Mouse (Mus musculus) kidney, adult 2 months (tissue): Measurements from ENCODE around the gene Tgif2.

Experiments
- CTCF ChIP-seq: fragments of 200-500 bp; conservative IDR thresholded peaks from 2 replicates; pipeline ENCODE4 v1.5.1; 2011; ENCODE audit warnings: low read depth, mild to moderate bottlenecking, control low read depth, low read length, moderate library complexity, mixed read lengths; ENCODE audit not compliant: insufficient read depth, insufficient read length
- POLR2A ChIP-seq: fragments of 200-500 bp; IDR thresholded peaks from one replicate; pipeline ENCODE4 v1.6.1; 2011; ENCODE audit warnings: low read depth, low read length, control low read depth

DNA sequence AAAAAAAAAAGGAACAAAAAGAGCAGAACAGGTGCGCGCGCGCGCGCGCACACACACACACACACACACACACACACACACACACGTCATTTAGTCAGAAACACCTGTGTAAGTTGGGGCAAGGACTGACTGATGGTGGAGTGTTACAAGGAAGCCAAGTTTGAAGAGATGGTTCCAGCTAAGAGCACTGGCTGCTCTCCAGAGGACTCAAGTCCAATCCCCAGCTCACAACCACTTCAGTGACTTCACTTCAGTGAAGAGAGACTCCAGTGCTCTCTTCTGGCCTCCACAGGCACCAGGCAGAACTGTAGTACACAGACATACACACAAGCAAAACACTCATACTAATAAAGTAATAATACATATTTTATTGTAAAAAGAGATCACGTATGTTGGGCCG lies 29.1 kb upstream of the Tgif2 start:
- TF ChIP-seq CTCF, result no peak
- TF ChIP-seq POLR2A, result no peak
